Mouse (Mus musculus): ENCODE results near the gene Emilin1. TPM values are rescaled to one million over a fixed set of nuclear protein-coding genes. Genes with fewer than 3 reads are reported as not detected.
A peak's percentile ranks its signal among the peaks of the same experiment; 100 is the strongest.

Emilin1 gene
- polyA plus RNA-seq, 1 experiment from 2014 or later = 244 TPM

GRCm38 (mm10) chr5:30949654-30950326, 36.6 kb downstream of the Emilin1 start:
- peak; percentile 86 for ATAC-seq (ENCODE audit: insufficient number of reproducible peaks, low FRiP score, low TSS enrichment, low read depth)
- Histone ChIP-seq H3K9ac (peak overlapping the region; percentile 45), H3K27ac (replicated peaks) (peak overlapping the region; percentile 86), H3K27me3 (peaks cover 3% of the 10 kb centered on the region; the same call in 1 of the 2 replicates), H3K36me3 (peaks cover 27% of the 10 kb centered on the region), H3K9me3 (replicated peaks) (no peaks in the 10 kb centered on the region), H3K4me2 (replicated peaks) (peak overlapping the region; percentile 86), H3K4me1 (peaks cover 28% of the 10 kb centered on the region), H3K4me3 (replicated peaks) (peak overlapping the region; percentile 60)
- WGBS = under 1% methylated on average over 31 of the region's 31 CpGs

- WGBS = 38% methylated on average over 4 of the region's 4 CpGs
These were observed 37.2 kb downstream of the Emilin1 start for GRCm38 (mm10) chr5:30950451-30950850.

GRCm38 (mm10) chr5:30950922-30951321, 37.7 kb downstream of the Emilin1 start:
- H3K36me3 ChIP-seq = peaks cover 38% of the 10 kb centered on the region
- peak overlapping the region; percentile 86; the same call in 1 of the 2 replicates for H3K4me2 ChIP-seq (replicated peaks)
- H3K9me3 ChIP-seq (replicated peaks) = no peaks in the 10 kb centered on the region
- H3K9ac ChIP-seq = no peak overlapping the region
- 91% methylated on average over 2 of the region's 2 CpGs for WGBS
- no peak overlapping the region for H3K27ac ChIP-seq (replicated peaks)
- peaks cover 3% of the 10 kb centered on the region; the same call in 1 of the 2 replicates for H3K27me3 ChIP-seq
- no peak overlapping the region for H3K4me3 ChIP-seq (replicated peaks)
- peaks cover 21% of the 10 kb centered on the region for H3K4me1 ChIP-seq
- ATAC-seq (ENCODE audit: insufficient number of reproducible peaks, low FRiP score, low TSS enrichment, low read depth) = no peak

More at GRCm38 (mm10) chr5:30950451-30950850, 37.2 kb downstream of the Emilin1 start:
- H3K4me3 ChIP-seq (replicated peaks) = peak overlapping the region; percentile 60
- ATAC-seq (ENCODE audit: insufficient number of reproducible peaks, low FRiP score, low TSS enrichment, low read depth) = no peak
- H3K4me2 ChIP-seq (replicated peaks) = peak overlapping the region; percentile 86
- peaks cover 34% of the 10 kb centered on the region for H3K36me3 ChIP-seq
- H3K27me3 ChIP-seq = peaks cover 3% of the 10 kb centered on the region; the same call in 1 of the 2 replicates
- peaks cover 23% of the 10 kb centered on the region for H3K4me1 ChIP-seq
- H3K9me3 ChIP-seq (replicated peaks) = no peaks in the 10 kb centered on the region
- peak overlapping the region; percentile 86; the same call in 1 of the 2 replicates for H3K27ac ChIP-seq (replicated peaks)
- H3K9ac ChIP-seq = peak overlapping the region; percentile 45

GRCm38 (mm10) chr5:30951706-30952105, 38.5 kb downstream of the Emilin1 start:
- Histone ChIP-seq H3K27ac (replicated peaks) (no peak overlapping the region), H3K9me3 (replicated peaks) (no peaks in the 10 kb centered on the region), H3K4me2 (replicated peaks) (no peak overlapping the region), H3K4me1 (peaks cover 21% of the 10 kb centered on the region), H3K4me3 (replicated peaks) (no peak overlapping the region), H3K27me3 (no peaks in the 10 kb centered on the region), H3K36me3 (peaks cover 40% of the 10 kb centered on the region), H3K9ac (no peak overlapping the region)
- 84% methylated on average over 6 of the region's 6 CpGs for WGBS
- no peak for ATAC-seq (ENCODE audit: insufficient number of reproducible peaks, low FRiP score, low TSS enrichment, low read depth)

- Histone ChIP-seq H3K4me2 (replicated peaks) (no peak overlapping the region), H3K4me1 (peaks cover 22% of the 10 kb centered on the region), H3K9me3 (replicated peaks) (no peaks in the 10 kb centered on the region), H3K9ac (no peak overlapping the region), H3K27ac (replicated peaks) (no peak overlapping the region), H3K36me3 (peaks cover 43% of the 10 kb centered on the region), H3K4me3 (replicated peaks) (no peak overlapping the region), H3K27me3 (no peaks in the 10 kb centered on the region)
- WGBS = 83% methylated on average over 5 of the region's 5 CpGs
- ATAC-seq (ENCODE audit: insufficient number of reproducible peaks, low FRiP score, low TSS enrichment, low read depth) = no peak
These were observed 39.3 kb downstream of the Emilin1 start for GRCm38 (mm10) chr5:30952551-30952950.

- ATAC-seq (ENCODE audit: insufficient number of reproducible peaks, low FRiP score, low TSS enrichment, low read depth) = no peak
- no peaks in the 10 kb centered on the region for H3K27me3 ChIP-seq
- no peak overlapping the region for H3K9ac ChIP-seq
- 98% methylated on average over 6 of the region's 6 CpGs for WGBS
- H3K36me3 ChIP-seq = peaks cover 58% of the 10 kb centered on the region
- no peak overlapping the region for H3K4me3 ChIP-seq (replicated peaks)
- no peak overlapping the region for H3K4me2 ChIP-seq (replicated peaks)
- H3K4me1 ChIP-seq = peaks cover 33% of the 10 kb centered on the region
- H3K9me3 ChIP-seq (replicated peaks) = no peaks in the 10 kb centered on the region
- no peak overlapping the region for H3K27ac ChIP-seq (replicated peaks)
These were observed 40.9 kb downstream of the Emilin1 start for GRCm38 (mm10) chr5:30954065-30954464.

GRCm38 (mm10) chr5:30954556-30954955, 41.4 kb downstream of the Emilin1 start:
- no peak overlapping the region for H3K4me2 ChIP-seq (replicated peaks)
- H3K36me3 ChIP-seq = peaks cover 58% of the 10 kb centered on the region
- H3K4me1 ChIP-seq = peaks cover 32% of the 10 kb centered on the region
- no peak overlapping the region for H3K27ac ChIP-seq (replicated peaks)
- H3K27me3 ChIP-seq = no peaks in the 10 kb centered on the region
- no peak overlapping the region for H3K9ac ChIP-seq
- no peak for ATAC-seq (ENCODE audit: insufficient number of reproducible peaks, low FRiP score, low TSS enrichment, low read depth)
- H3K4me3 ChIP-seq (replicated peaks) = no peak overlapping the region
- WGBS = 95% methylated on average over 9 of the region's 9 CpGs
- H3K9me3 ChIP-seq (replicated peaks) = no peaks in the 10 kb centered on the region

- H3K9me3 ChIP-seq (replicated peaks) = no peaks in the 10 kb centered on the region
- H3K27ac ChIP-seq (replicated peaks) = no peak overlapping the region
- H3K4me1 ChIP-seq = peaks cover 24% of the 10 kb centered on the region
- no peak overlapping the region for H3K4me2 ChIP-seq (replicated peaks)
- H3K36me3 ChIP-seq = peaks cover 58% of the 10 kb centered on the region
- H3K9ac ChIP-seq = no peak overlapping the region
- 94% methylated on average over 6 of the region's 6 CpGs for WGBS
- H3K4me3 ChIP-seq (replicated peaks) = no peak overlapping the region
- no peaks in the 10 kb centered on the region for H3K27me3 ChIP-seq
- no peak for ATAC-seq (ENCODE audit: insufficient number of reproducible peaks, low FRiP score, low TSS enrichment, low read depth)
These were observed 42.5 kb downstream of the Emilin1 start for GRCm38 (mm10) chr5:30955751-30956150.

GRCm38 (mm10) chr5:30957891-30958290, 44.7 kb downstream of the Emilin1 start:
- peaks cover 21% of the 10 kb centered on the region for H3K4me1 ChIP-seq
- H3K9ac ChIP-seq = no peak overlapping the region
- H3K27ac ChIP-seq (replicated peaks) = no peak overlapping the region
- H3K4me3 ChIP-seq (replicated peaks) = no peak overlapping the region
- H3K4me2 ChIP-seq (replicated peaks) = no peak overlapping the region
- no peaks in the 10 kb centered on the region for H3K27me3 ChIP-seq
- peaks cover 50% of the 10 kb centered on the region for H3K36me3 ChIP-seq
- H3K9me3 ChIP-seq (replicated peaks) = no peaks in the 10 kb centered on the region
- no peak for ATAC-seq (ENCODE audit: insufficient number of reproducible peaks, low FRiP score, low TSS enrichment, low read depth)
- WGBS = 95% methylated on average over 6 of the region's 6 CpGs

GRCm38 (mm10) chr5:30959198-30959854, 46.1 kb downstream of the Emilin1 start:
- WGBS = 31% methylated on average over 19 of the region's 19 CpGs
- Histone ChIP-seq H3K27me3 (no peaks in the 10 kb centered on the region), H3K4me1 (peaks cover 21% of the 10 kb centered on the region), H3K9ac (peak overlapping the region; percentile 70), H3K9me3 (replicated peaks) (no peaks in the 10 kb centered on the region), H3K36me3 (peaks cover 35% of the 10 kb centered on the region), H3K27ac (replicated peaks) (peak overlapping the region; percentile 91), H3K4me2 (replicated peaks) (peak overlapping the region; percentile 74), H3K4me3 (replicated peaks) (peak overlapping the region; percentile 85)
- ATAC-seq (ENCODE audit: insufficient number of reproducible peaks, low FRiP score, low TSS enrichment, low read depth) = no peak

GRCm38 (mm10) chr5:30959966-30960501, 46.8 kb downstream of the Emilin1 start, which contains the start of gene Preb:
Gene Preb, minus strand, starts transcription at chr5:30960361.
- Histone ChIP-seq H3K36me3 (peaks cover 28% of the 10 kb centered on the region), H3K4me3 (replicated peaks) (peak within 1 kb of the TSS; percentile 85), H3K9ac (peak within 1 kb of the TSS; percentile 70), H3K4me1 (peaks cover 21% of the 10 kb centered on the region), H3K27me3 (no peaks in the 10 kb centered on the region), H3K4me2 (replicated peaks) (peak within 1 kb of the TSS; percentile 74), H3K9me3 (replicated peaks) (no peaks in the 10 kb centered on the region), H3K27ac (replicated peaks) (peak within 1 kb of the TSS; percentile 91)
- peak; percentile 96 for ATAC-seq (ENCODE audit: insufficient number of reproducible peaks, low FRiP score, low TSS enrichment, low read depth)
- under 1% methylated on average over 56 of the region's 56 CpGs for WGBS

Data from embryonic facial prominence, embryonic 15.5 days (tissue).